Mouse (Mus musculus): ENCODE results near the gene Olfr1255.

DNA sequence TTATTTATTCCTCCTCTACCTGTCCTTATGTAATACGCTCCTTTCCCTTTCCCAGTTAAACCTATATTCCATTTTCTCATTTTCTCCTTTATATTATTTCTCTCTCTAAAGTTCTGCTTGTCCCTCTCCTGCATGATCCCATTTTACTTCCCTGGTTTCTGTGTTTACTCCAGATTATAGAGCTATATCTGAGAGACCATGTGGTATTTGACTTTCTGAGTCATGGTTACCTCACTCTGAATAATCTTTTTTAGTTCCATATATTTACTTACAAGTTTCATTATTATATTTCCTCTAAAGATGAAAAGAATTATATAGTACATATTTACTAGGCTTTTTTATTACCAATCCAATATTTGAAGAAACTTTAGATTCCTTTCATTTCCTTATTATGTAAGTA, 37.4 kb downstream of the Olfr1255 start:
- TF ChIP-seq EP300 (optimal IDR thresholded peaks at IDR 0.05) (no peak), CTCF (IDR thresholded peaks at IDR 0.05; ENCODE audit: low read depth) (no peak)
